10 mouse cellular contexts compared by ENCODE assay signal in the genomic region with DNA sequence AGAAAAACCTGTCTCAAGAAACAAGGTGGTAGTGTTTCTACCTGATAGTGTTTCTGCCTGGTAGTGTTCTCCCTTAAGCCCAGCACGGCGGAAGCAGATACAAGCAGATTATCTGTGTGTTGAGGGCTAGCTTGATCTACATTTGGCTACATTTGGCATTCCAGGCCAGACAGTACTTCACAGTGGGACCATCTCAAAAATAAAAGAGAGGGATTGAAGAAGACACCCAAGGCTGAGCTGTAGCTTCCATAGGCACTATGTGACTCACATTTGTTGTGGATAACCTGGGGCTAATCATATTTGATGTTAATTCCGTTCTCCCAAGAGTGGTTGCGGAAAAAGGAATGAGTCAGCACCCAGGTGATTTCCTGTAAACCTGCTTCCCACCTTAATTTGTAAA. TPM values are rescaled to one million over a fixed set of nuclear protein-coding genes. Genes with fewer than 3 reads are reported as not detected.
A peak's percentile ranks its signal among the peaks of the same experiment; 100 is the strongest.
DNase-seq lines count a peak whose midpoint lies in the region; ATAC-seq lines count a peak whose summit lies in the region.
"Had no signal": no experiment of that assay in that cellular context is flagged by ENCODE, and none has a peak within 500 bp of the region (broad histone marks: within the 10 kb centered on the region; RNA-seq: fewer than 3 reads in every experiment).

No protein-coding gene starts in this region.

- no peak for DNase-seq in forebrain, embryonic 10.5 days (ENCODE audit: extremely low spot score, low spot score)
- DNase-seq in forebrain, embryonic 11.5 days (ENCODE audit: low spot score), result no peak
- no peak for DNase-seq in kidney, adult 11 months
- peak; percentile 21 for DNase-seq in 416B (ENCODE audit: low read depth)
- no peak for DNase-seq in frontal cortex, postnatal 14 days (ENCODE audit: low spot score in 2 of 2)
- DNase-seq in ovary, postnatal 14 days (ENCODE audit: low spot score), result no peak
- DNase-seq: heart, postnatal 14 days had no signal

- peaks cover 20% of the 10 kb centered on the region for H3K36me3 ChIP-seq in forebrain, embryonic 10.5 days (replicated peaks)
- no peaks in the 10 kb centered on the region for H3K36me3 ChIP-seq in forebrain, embryonic 11.5 days (ENCODE audit: control insufficient read depth, insufficient read depth, low read length)
- H3K36me3 ChIP-seq in kidney, embryonic 15.5 days, result peaks cover 12% of the 10 kb centered on the region; the same call in 1 of the 2 replicates
- H3K36me3 ChIP-seq in embryonic facial prominence, embryonic 15.5 days, result no peaks in the 10 kb centered on the region

- no peak overlapping the region for H3K27ac ChIP-seq in forebrain, embryonic 10.5 days
- H3K27ac ChIP-seq in forebrain, embryonic 11.5 days (ENCODE audit: low read depth, low read length), result no peak overlapping the region
- no peak overlapping the region for H3K27ac ChIP-seq in kidney, embryonic 15.5 days
- no peak overlapping the region for H3K27ac ChIP-seq in embryonic facial prominence, embryonic 15.5 days (replicated peaks)
- H3K27ac ChIP-seq: neural tube, embryonic 12.5 days had no signal

- no peak overlapping the region for H3K9ac ChIP-seq in forebrain, embryonic 11.5 days (ENCODE audit: low read length)
- H3K9ac ChIP-seq in kidney, embryonic 15.5 days, result no peak overlapping the region
- H3K9ac ChIP-seq in embryonic facial prominence, embryonic 15.5 days, result no peak overlapping the region
- H3K9ac ChIP-seq: neural tube, embryonic 12.5 days had no signal

- H3K27me3 ChIP-seq in forebrain, embryonic 10.5 days (ENCODE audit: poor library complexity, severe bottlenecking), result no peaks in the 10 kb centered on the region
- no peaks in the 10 kb centered on the region for H3K27me3 ChIP-seq in forebrain, embryonic 11.5 days (ENCODE audit: control insufficient read depth, insufficient read depth, low read length)
- no peaks in the 10 kb centered on the region for H3K27me3 ChIP-seq in kidney, embryonic 15.5 days
- H3K27me3 ChIP-seq in embryonic facial prominence, embryonic 15.5 days, result no peaks in the 10 kb centered on the region
- H3K27me3 ChIP-seq: neural tube, embryonic 12.5 days had no signal

- ATAC-seq in forebrain, embryonic 11.5 days (replicated peaks; ENCODE audit: low FRiP score), result no peak
- ATAC-seq in kidney, embryonic 15.5 days (replicated peaks; ENCODE audit: low FRiP score), result no peak
- no peak for ATAC-seq in embryonic facial prominence, embryonic 15.5 days (ENCODE audit: insufficient number of reproducible peaks, low FRiP score, low TSS enrichment, low read depth)

- peaks cover 21% of the 10 kb centered on the region for H3K4me1 ChIP-seq in forebrain, embryonic 10.5 days
- peaks cover 4% of the 10 kb centered on the region for H3K4me1 ChIP-seq in forebrain, embryonic 11.5 days (replicated peaks; ENCODE audit: control insufficient read depth, insufficient read depth, low read length)
- H3K4me1 ChIP-seq in kidney, embryonic 15.5 days, result peaks cover 20% of the 10 kb centered on the region
- peaks cover 19% of the 10 kb centered on the region for H3K4me1 ChIP-seq in embryonic facial prominence, embryonic 15.5 days

- peak overlapping the region; percentile 69; the same call in 1 of the 2 replicates for H3K4me3 ChIP-seq in forebrain, embryonic 10.5 days
- H3K4me3 ChIP-seq in forebrain, embryonic 11.5 days (ENCODE audit: low read depth, low read length), result no peak overlapping the region
- H3K4me3 ChIP-seq in kidney, embryonic 15.5 days (replicated peaks), result peak overlapping the region; percentile 85; the same call in 1 of the 2 replicates
- 0 out of 2 replicates have a peak overlapping the region, but pooled peaks have one; percentile 81 for H3K4me3 ChIP-seq in embryonic facial prominence, embryonic 15.5 days (replicated peaks)

- 81% methylated on average over 4 of the region's 4 CpGs for WGBS in forebrain, embryonic 10.5 days
- 82% methylated on average over 4 of the region's 4 CpGs for WGBS in forebrain, embryonic 11.5 days
- WGBS in kidney, embryonic 15.5 days, result 80% methylated on average over 4 of the region's 4 CpGs
- WGBS in embryonic facial prominence, embryonic 15.5 days, result 65% methylated on average over 4 of the region's 4 CpGs

- no peaks in the 10 kb centered on the region for H3K9me3 ChIP-seq in forebrain, embryonic 10.5 days
- no peaks in the 10 kb centered on the region for H3K9me3 ChIP-seq in forebrain, embryonic 11.5 days (ENCODE audit: control insufficient read depth, low read length)
- H3K9me3 ChIP-seq in kidney, embryonic 15.5 days (replicated peaks), result no peaks in the 10 kb centered on the region
- H3K9me3 ChIP-seq in embryonic facial prominence, embryonic 15.5 days (replicated peaks), result no peaks in the 10 kb centered on the region
- H3K9me3 ChIP-seq: neural tube, embryonic 12.5 days had no signal

- H3K4me2 ChIP-seq in forebrain, embryonic 11.5 days (ENCODE audit: low read depth, low read length, severe bottlenecking), result no peak overlapping the region; the same call in 1 of the 2 replicates
- peak overlapping the region; percentile 75; the same call in 1 of the 2 replicates for H3K4me2 ChIP-seq in kidney, embryonic 15.5 days
- H3K4me2 ChIP-seq in embryonic facial prominence, embryonic 15.5 days (replicated peaks), result no peak overlapping the region

RNA-seq across cellular contexts. Expression of a gene that starts 0.9 kb away (rescaled TPM):
- polyA plus RNA-seq in forebrain, embryonic 10.5 days (2016; fragmentation: Nextera tagmentation; extraction: Ambion mirVana), result 243 and 263 TPM in 2 replicates
- 277 and 287 TPM in 2 replicates for polyA plus RNA-seq in forebrain, embryonic 11.5 days (2014; fragmentation: Nextera tagmentation; extraction: Ambion mirVana)
- polyA plus RNA-seq in kidney, embryonic 15.5 days (2015; fragmentation: Nextera tagmentation; extraction: Ambion mirVana), result 284 and 294 TPM in 2 replicates
- 246 and 256 TPM in 2 replicates for polyA plus RNA-seq in embryonic facial prominence, embryonic 15.5 days (2015; fragmentation: Nextera tagmentation; extraction: Ambion mirVana)

RNA-seq across cellular contexts. Expression of a gene that starts 14.3 kb away (rescaled TPM):
- 0.35 and 0.52 TPM in 2 replicates for polyA plus RNA-seq in forebrain, embryonic 10.5 days (2016; fragmentation: Nextera tagmentation; extraction: Ambion mirVana)
- 0.24 TPM in 1 of 2 replicates, not detected in the other for polyA plus RNA-seq in forebrain, embryonic 11.5 days (2014; fragmentation: Nextera tagmentation; extraction: Ambion mirVana)
- 3.0 and 4.1 TPM in 2 replicates for polyA plus RNA-seq in kidney, embryonic 15.5 days (2015; fragmentation: Nextera tagmentation; extraction: Ambion mirVana)
- 0.11 and 0.14 TPM in 2 replicates for polyA plus RNA-seq in embryonic facial prominence, embryonic 15.5 days (2015; fragmentation: Nextera tagmentation; extraction: Ambion mirVana)

RNA-seq across cellular contexts. Expression of a gene that starts 34.7 kb away (rescaled TPM):
- polyA plus RNA-seq in forebrain, embryonic 10.5 days (2016; fragmentation: Nextera tagmentation; extraction: Ambion mirVana), result 35.7 and 40.7 TPM in 2 replicates
- 29.1 and 30.7 TPM in 2 replicates for polyA plus RNA-seq in forebrain, embryonic 11.5 days (2014; fragmentation: Nextera tagmentation; extraction: Ambion mirVana)
- 42.9 and 52.5 TPM in 2 replicates for polyA plus RNA-seq in kidney, embryonic 15.5 days (2015; fragmentation: Nextera tagmentation; extraction: Ambion mirVana)
- 55.5 and 60.6 TPM in 2 replicates for polyA plus RNA-seq in embryonic facial prominence, embryonic 15.5 days (2015; fragmentation: Nextera tagmentation; extraction: Ambion mirVana)

RNA-seq across cellular contexts. Expression of a gene that starts 35.7 kb away (rescaled TPM):
- polyA plus RNA-seq in forebrain, embryonic 10.5 days (2016; fragmentation: Nextera tagmentation; extraction: Ambion mirVana), result 102 and 107 TPM in 2 replicates
- 93.4 and 99.5 TPM in 2 replicates for polyA plus RNA-seq in forebrain, embryonic 11.5 days (2014; fragmentation: Nextera tagmentation; extraction: Ambion mirVana)
- 86.4 and 102 TPM in 2 replicates for polyA plus RNA-seq in kidney, embryonic 15.5 days (2015; fragmentation: Nextera tagmentation; extraction: Ambion mirVana)
- 111 and 120 TPM in 2 replicates for polyA plus RNA-seq in embryonic facial prominence, embryonic 15.5 days (2015; fragmentation: Nextera tagmentation; extraction: Ambion mirVana)

RNA-seq across cellular contexts. Expression of a gene that starts 44.2 kb away (rescaled TPM):
- 107 and 113 TPM in 2 replicates for polyA plus RNA-seq in forebrain, embryonic 10.5 days (2016; fragmentation: Nextera tagmentation; extraction: Ambion mirVana)
- polyA plus RNA-seq in forebrain, embryonic 11.5 days (2014; fragmentation: Nextera tagmentation; extraction: Ambion mirVana), result 105 and 112 TPM in 2 replicates
- 74.0 and 78.8 TPM in 2 replicates for polyA plus RNA-seq in kidney, embryonic 15.5 days (2015; fragmentation: Nextera tagmentation; extraction: Ambion mirVana)
- 76.5 and 104 TPM in 2 replicates for polyA plus RNA-seq in embryonic facial prominence, embryonic 15.5 days (2015; fragmentation: Nextera tagmentation; extraction: Ambion mirVana)
